Mouse (Mus musculus): ENCODE results near the gene Sept1. TPM values are rescaled to one million over a fixed set of nuclear protein-coding genes. Genes with fewer than 3 reads are reported as not detected.

Sept1 gene
- total RNA-seq, 2 experiments from 2014 or later, result 6.0 to 6.1 TPM

DNA sequence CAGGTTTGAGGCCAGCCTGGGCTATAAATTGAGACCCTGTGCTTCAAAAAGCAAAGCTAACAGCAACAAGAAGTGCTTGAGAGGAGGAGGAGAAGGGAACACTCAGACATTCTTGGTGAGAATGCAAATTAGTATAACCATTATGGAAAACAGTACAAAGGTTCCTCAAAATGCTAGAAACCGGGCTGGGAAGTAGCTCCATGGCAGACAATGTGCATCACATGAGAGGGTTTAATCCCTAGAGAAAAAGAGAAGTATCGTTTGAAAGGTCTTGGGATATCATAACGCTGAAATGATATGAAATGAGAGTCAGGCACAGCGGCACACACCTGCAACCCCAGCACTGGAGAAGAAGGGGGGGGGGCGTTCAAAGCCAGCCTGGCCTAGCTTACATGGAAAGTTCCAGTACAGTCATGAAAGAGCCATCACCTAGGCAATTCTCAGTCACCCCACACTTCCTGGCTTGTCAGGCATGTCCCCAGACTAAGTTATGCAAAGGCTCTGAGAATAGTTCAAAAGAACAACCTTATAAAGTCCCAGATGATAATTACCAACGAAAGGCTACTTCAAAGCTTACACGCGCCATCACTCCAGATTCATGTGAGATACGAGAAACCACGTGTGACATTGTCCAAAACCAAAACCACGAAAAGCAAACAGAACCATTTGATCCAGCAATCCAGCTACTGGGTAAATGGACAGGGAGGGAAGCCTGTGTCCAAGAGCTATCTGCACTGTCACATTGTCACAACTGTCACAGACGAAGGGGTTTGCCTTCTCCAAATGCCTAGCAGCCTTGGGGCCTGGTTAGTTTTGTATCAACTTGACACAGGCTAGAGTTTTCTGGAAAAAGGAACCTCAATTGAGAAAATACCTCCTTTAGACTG lies 67.1 kb downstream of the Sept1 start:
- intact Hi-C loops (cut with DNase I), result no loop called here
- no peak for DNase-seq (ENCODE audit: extremely low spot score in 1 of 2, low spot score in 2 of 2)

Other genes with a start within 250 kb of the Sept1 start
- 1 to 10 TPM; 4.4 to 4.5 TPM for gene Mvp, start 218.5 kb downstream of the Sept1 start, total RNA-seq (2021)
- under 1 TPM in 1 of 2 experiments, not detected in 1; 0.94 TPM for gene Pagr1b, start 216.6 kb downstream of the Sept1 start, total RNA-seq (2021)
- 10 to 100 TPM; 17.1 to 17.7 TPM for gene Pagr1a, start 215.8 kb downstream of the Sept1 start, total RNA-seq (2021)
- 10 to 100 TPM; 38.9 to 40.8 TPM for gene Gm42742, start 212.0 kb downstream of the Sept1 start, total RNA-seq (2021)
- 100 to 1,000 TPM; 182 to 196 TPM for gene Prrt2, start 211.9 kb downstream of the Sept1 start, total RNA-seq (2021)
- 100 to 1,000 TPM; 265 to 274 TPM for gene Maz, start 206.1 kb downstream of the Sept1 start, total RNA-seq (2021)
- 1 to 10 TPM; 8.8 to 9.8 TPM for gene Kif22, start 190.7 kb downstream of the Sept1 start, total RNA-seq (2021)
- not detected for gene Zg16, start 145.8 kb downstream of the Sept1 start, total RNA-seq (2021)
- 1 to 10 TPM; 1.4 to 2.1 TPM for gene AI467606, start 141.8 kb downstream of the Sept1 start, total RNA-seq (2021)
- gene Qprt, start 110.9 kb downstream of the Sept1 start, total RNA-seq (2021), result under 1 TPM in 1 of 2 experiments, not detected in 1; 0.22 TPM
- gene Spn, start 95.3 kb downstream of the Sept1 start, total RNA-seq (2021), result under 1 TPM; 0.11 to 0.12 TPM
- 10 to 100 TPM; 74.0 to 75.8 TPM for gene Cd2bp2, start 37.1 kb downstream of the Sept1 start, total RNA-seq (2021)
- gene Tbc1d10b, start 24.7 kb downstream of the Sept1 start, total RNA-seq (2021), result 10 to 100 TPM; 85.6 to 88.0 TPM
- gene Mylpf, start 24.2 kb downstream of the Sept1 start, total RNA-seq (2021), result 1 to 10 TPM in 1 of 2 experiments, not detected in 1; 1.2 TPM
- 10 to 100 TPM; 16.6 to 18.4 TPM for gene Zfp553, start 69 bp downstream of the Sept1 start, total RNA-seq (2021)
- gene Zfp771, start 11.1 kb upstream of the Sept1 start, total RNA-seq (2021), result 10 to 100 TPM; 53.6 to 65.0 TPM
- gene Dctpp1, start 27.6 kb upstream of the Sept1 start, total RNA-seq (2021), result 10 to 100 TPM; 40.7 to 40.9 TPM
- gene Sephs2, start 40.9 kb upstream of the Sept1 start, total RNA-seq (2021), result 10 to 100 TPM; 50.6 to 53.7 TPM
- under 1 TPM; 0.32 to 0.57 TPM for gene Itgal, start 63.1 kb upstream of the Sept1 start, total RNA-seq (2021)
- 10 to 100 TPM; 13.2 to 14.2 TPM for gene Zfp768, start 112.5 kb upstream of the Sept1 start, total RNA-seq (2021)
- gene Zfp747, start 142.9 kb upstream of the Sept1 start, total RNA-seq (2021), result 1 to 10 TPM; 7.2 to 7.8 TPM
- 1 to 10 TPM; 2.8 to 3.1 TPM for gene 9130019O22Rik, start 154.0 kb upstream of the Sept1 start, total RNA-seq (2021)
- gene E430018J23Rik, start 160.5 kb upstream of the Sept1 start, total RNA-seq (2021), result 1 to 10 TPM; 6.1 to 6.6 TPM
- gene Zfp764, start 173.7 kb upstream of the Sept1 start, total RNA-seq (2021), result 1 to 10 TPM; 3.6 to 4.7 TPM
- gene Zfp688, start 188.9 kb upstream of the Sept1 start, total RNA-seq (2021), result 10 to 100 TPM; 11.4 to 14.1 TPM
- 1 to 10 TPM; 6.3 to 6.8 TPM for gene Zfp689, start 216.0 kb upstream of the Sept1 start, total RNA-seq (2021)
- 10 to 100 TPM; 31.9 to 33.1 TPM for gene Prr14, start 226.5 kb upstream of the Sept1 start, total RNA-seq (2021)
- 10 to 100 TPM; 58.5 to 60.3 TPM for gene Fbrs, start 246.1 kb upstream of the Sept1 start, total RNA-seq (2021)